Mouse (Mus musculus) ovary, postnatal 14 days (tissue): ENCODE data around the gene Rab40b.

Experiments
- DNase-seq: peaks from one replicate; pipeline ENCODE4 v3.0.0; 2022; ENCODE audit warnings: low spot score

Gene Rab40b

GRCm38 (mm10) chr11:121387750-121388553 is at the start of gene Rab40b:
TSS of gene Rab40b (minus strand) at chr11:121388251.
- peak; percentile 78 for DNase-seq

- DNase-seq, result no peak
These were observed 49.2 kb upstream of the Rab40b start for GRCm38 (mm10) chr11:121437236-121437635.

GRCm38 (mm10) chr11:121434156-121435155 is 46.4 kb upstream of the Rab40b start, which contains the start of gene Fn3k:
TSS of gene Fn3k (plus strand) at chr11:121434913.
- peak; percentile 61 for DNase-seq

GRCm38 (mm10) chr11:121433397-121433796 is 45.3 kb upstream of the Rab40b start:
- DNase-seq, result no peak

- DNase-seq, result no peak
These were observed 33.6 kb upstream of the Rab40b start for GRCm38 (mm10) chr11:121421553-121422173.

- DNase-seq, result peak; percentile 98
These were observed 32.9 kb upstream of the Rab40b start, which contains the start of gene Fn3krp for GRCm38 (mm10) chr11:121420830-121421552. TSS of gene Fn3krp (plus strand) at chr11:121421401.

GRCm38 (mm10) chr11:121420379-121420778 is 32.3 kb upstream of the Rab40b start:
- DNase-seq, result no peak

- DNase-seq, result no peak
These were observed 30.9 kb upstream of the Rab40b start for GRCm38 (mm10) chr11:121418932-121419331.

- no peak for DNase-seq
These were observed 29.9 kb upstream of the Rab40b start for GRCm38 (mm10) chr11:121417971-121418370.

GRCm38 (mm10) chr11:121415351-121415750 is 27.3 kb upstream of the Rab40b start:
- no peak for DNase-seq

GRCm38 (mm10) chr11:121414762-121415161 is 26.7 kb upstream of the Rab40b start:
- no peak for DNase-seq

GRCm38 (mm10) chr11:121407366-121408155 is 19.5 kb upstream of the Rab40b start:
- no peak for DNase-seq

GRCm38 (mm10) chr11:121392405-121392804 is 4.4 kb upstream of the Rab40b start:
- DNase-seq, result no peak

- no peak for DNase-seq
These were observed 2.7 kb upstream of the Rab40b start for GRCm38 (mm10) chr11:121390793-121391192.

- no peak for DNase-seq
These were observed 499 bp upstream of the Rab40b start for GRCm38 (mm10) chr11:121388554-121388945.

- no peak for DNase-seq
These were observed 7.8 kb downstream of the Rab40b start for GRCm38 (mm10) chr11:121380294-121380693.

- no peak for DNase-seq
These were observed 9.4 kb downstream of the Rab40b start for GRCm38 (mm10) chr11:121378644-121379043.

GRCm38 (mm10) chr11:121373305-121373704 is 14.7 kb downstream of the Rab40b start:
- DNase-seq, result no peak

- DNase-seq, result no peak
These were observed 17.6 kb downstream of the Rab40b start for GRCm38 (mm10) chr11:121370337-121370994.

GRCm38 (mm10) chr11:121369622-121370021 is 18.4 kb downstream of the Rab40b start:
- no peak for DNase-seq
